Mouse (Mus musculus) forebrain, embryonic 14.5 days (tissue): Measurements from ENCODE around the gene Tgfb1. TPM values are rescaled to one million over a fixed set of nuclear protein-coding genes. Genes with fewer than 3 reads are reported as not detected.

Experiments used
- ATAC-seq: fragments of 200-750 bp; cut with Nextera tagmentation; 2 replicates; pipeline ENCODE4 v1.8.0; 2017; ENCODE audit warnings: mild to moderate bottlenecking, moderate library complexity
- DNase-seq: peaks from one replicate; pipeline ENCODE4 v3.0.0-alpha.2; 2015; ENCODE audit warnings: low spot score
- H3K27ac ChIP-seq: fragments of 300-500 bp; sonication (generic); 2 replicates; pipeline ENCODE4 v1.5.1; 2014; ENCODE audit warnings: low read depth, mild to moderate bottlenecking, control low read depth, low read length, moderate library complexity
- H3K27me3 ChIP-seq: fragments of 300-500 bp; sonication (generic); replicated peaks from 2 replicates; pipeline ENCODE4 v1.6.1; 2014; ENCODE audit warnings: low read length, control low read depth, mixed read lengths; ENCODE audit not compliant: control insufficient read depth, insufficient read depth
- H3K36me3 ChIP-seq: fragments of 300-500 bp; sonication (generic); 2 replicates; pipeline ENCODE4 v1.6.1; 2014; ENCODE audit warnings: low read length, control low read depth; ENCODE audit not compliant: control insufficient read depth, insufficient read depth
- H3K4me1 ChIP-seq: fragments of 300-500 bp; sonication (generic); 2 replicates; pipeline ENCODE4 v1.6.1; 2014; ENCODE audit warnings: antibody characterized with exemption, low read length, control low read depth; ENCODE audit not compliant: control insufficient read depth, insufficient read depth
- H3K4me2 ChIP-seq: fragments of 300-500 bp; sonication (generic); 2 replicates; pipeline ENCODE4 v1.6.1; 2014; ENCODE audit warnings: mild to moderate bottlenecking, control low read depth, low read length
- H3K4me3 ChIP-seq: fragments of 300-500 bp; sonication (generic); 2 replicates; pipeline ENCODE4 v1.5.1; 2014; ENCODE audit warnings: low read depth, low read length, control low read depth
- H3K9ac ChIP-seq: fragments of 300-500 bp; sonication (generic); 2 replicates; pipeline ENCODE4 v1.6.1; 2014; ENCODE audit warnings: mild to moderate bottlenecking, low read length, control low read depth, moderate library complexity
- H3K9me3 ChIP-seq: fragments of 300-500 bp; sonication (generic); replicated peaks from 2 replicates; pipeline ENCODE4 v1.6.1; 2016; ENCODE audit warnings: low read length, control low read depth, mixed read lengths; ENCODE audit not compliant: control insufficient read depth
- WGBS: fragments of 180-500 bp; shearing (Covaris S2); extraction: QIAGEN DNeasy Blood & Tissue Kit; methylation state at CpG from one replicate; pipeline ENCODE4 v1.1.7; 2014; 5-methylcytosine and 5-hydroxymethylcytosine counted together
- polyA plus RNA-seq: library from polyadenylated mRNA; unstranded; fragments of >200 nt; fragmentation: Nextera tagmentation; extraction: Ambion mirVana; gene quantifications from 2 replicates; pipeline ENCODE4 v1.2.1, GENCODE M21; 2014

Gene Tgfb1
- polyA plus RNA-seq, 1 experiment from 2014 or later, result 0.61 TPM

DNA sequence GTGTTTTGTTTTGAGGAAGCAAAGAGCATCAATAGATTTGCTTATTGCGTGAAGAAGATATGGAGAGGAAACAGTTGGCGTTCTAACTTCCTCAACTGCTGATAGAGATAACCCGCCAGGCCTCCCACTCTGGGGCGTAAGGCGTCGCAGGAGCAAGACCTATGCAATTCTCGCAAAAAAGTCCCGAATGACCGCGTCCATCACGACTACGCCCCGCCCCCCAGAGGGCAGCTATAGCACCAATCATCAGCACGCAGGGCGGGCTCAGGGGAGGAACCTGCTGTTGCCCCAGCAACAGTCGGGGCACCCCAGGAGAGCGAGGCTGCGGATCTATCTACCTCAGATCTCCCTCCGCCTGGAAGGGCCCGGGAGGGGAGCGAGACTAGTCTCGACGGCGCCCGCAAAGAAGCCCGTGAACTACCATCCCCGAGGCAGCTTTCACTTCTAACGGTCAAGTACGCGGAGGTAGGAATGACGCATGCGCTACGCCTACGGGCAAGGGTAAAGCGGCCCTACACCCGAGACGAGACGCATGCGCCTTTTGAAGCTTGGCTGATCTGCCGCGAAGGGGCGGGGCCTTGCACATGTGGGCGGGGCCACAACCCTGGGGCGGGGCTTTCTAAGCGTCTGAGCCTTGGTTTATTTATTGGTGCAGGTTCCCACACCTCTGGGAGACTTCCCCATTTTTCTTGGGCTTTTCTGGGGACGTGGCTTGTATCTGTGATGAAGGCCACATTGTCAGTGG lies 6.1 kb upstream of the Tgfb1 start, which contains the start of gene B9d2:
B9d2 (plus strand) TSS at position 267 of the 745 bp plus-strand sequence.
- peaks cover 2% of the 10 kb centered on the region; the same call in 1 of the 2 replicates for H3K27me3 ChIP-seq
- DNase-seq, result peak; percentile 96
- peak within 1 kb of the TSS; percentile 57 for H3K4me2 ChIP-seq
- H3K9ac ChIP-seq, result peak within 1 kb of the TSS; percentile 56
- peaks cover 3% of the 10 kb centered on the region; the same call in 1 of the 2 replicates for H3K4me1 ChIP-seq
- peak within 1 kb of the TSS; percentile 95 for H3K27ac ChIP-seq
- ATAC-seq, result peak; percentile 92
- WGBS, result under 1% methylated on average over 46 of the region's 46 CpGs
- H3K4me3 ChIP-seq, result peak within 1 kb of the TSS; percentile 53
- 0 out of 2 replicates have a peak, but pooled peaks cover 3% of the 10 kb centered on the region for H3K36me3 ChIP-seq
- no peaks in the 10 kb centered on the region for H3K9me3 ChIP-seq

DNA sequence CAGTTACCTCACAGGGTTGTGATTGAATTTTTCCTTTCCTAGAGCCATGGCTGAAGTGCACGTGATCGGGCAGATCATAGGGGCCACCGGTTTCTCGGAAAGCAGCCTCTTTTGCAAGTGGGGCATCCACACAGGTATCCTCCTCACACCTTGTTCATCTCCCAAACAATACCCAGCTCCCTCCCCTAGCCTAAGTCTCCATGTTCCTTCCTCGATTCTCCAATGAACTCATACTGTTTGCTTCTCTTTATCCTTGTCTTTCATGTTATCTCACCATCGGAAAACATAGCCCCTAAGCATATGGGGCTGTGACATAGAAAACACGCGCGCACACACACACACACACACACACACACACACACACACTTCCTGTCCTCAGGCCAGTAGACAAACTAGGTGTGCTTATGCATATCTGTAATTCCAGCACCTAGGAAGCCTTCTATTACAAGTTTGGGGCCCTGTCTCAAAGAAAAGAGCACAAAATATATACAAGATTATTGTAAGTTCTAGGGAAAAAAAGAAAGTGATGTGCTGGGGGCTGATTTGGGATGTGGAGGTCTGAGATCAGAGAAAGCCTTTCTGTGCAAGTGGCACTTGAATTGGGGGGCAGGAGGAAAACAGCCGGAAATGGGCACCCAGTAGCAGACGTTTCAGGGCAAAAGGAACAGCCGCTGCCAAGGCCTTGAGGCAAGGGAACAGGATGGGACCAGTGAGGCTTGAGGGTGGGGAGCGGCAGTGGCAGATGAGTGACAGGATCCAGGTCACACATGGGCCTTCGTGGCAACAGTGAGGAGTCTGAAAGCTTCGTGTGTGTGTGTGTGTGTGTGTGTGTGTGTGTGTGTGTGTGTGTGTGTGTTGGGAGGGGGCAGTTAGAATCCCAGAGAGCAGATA lies 5.2 kb upstream of the Tgfb1 start:
- Histone ChIP-seq H3K4me2 (peak overlapping the region; percentile 57), H3K36me3 (0 out of 2 replicates have a peak, but pooled peaks cover 3% of the 10 kb centered on the region), H3K9me3 (no peaks in the 10 kb centered on the region), H3K4me1 (peaks cover 3% of the 10 kb centered on the region; the same call in 1 of the 2 replicates), H3K9ac (peak overlapping the region; percentile 14; the same call in 1 of the 2 replicates), H3K4me3 (peak overlapping the region; percentile 53), H3K27me3 (peaks cover 11% of the 10 kb centered on the region), H3K27ac (no peak overlapping the region)
- ATAC-seq (no peak), DNase-seq (no peak)
- 66% methylated on average over 15 of the region's 15 CpGs for WGBS

GRCm38 (mm10) chr7:25683474-25684180 lies 3.2 kb upstream of the Tgfb1 start:
- DNase-seq (no peak), ATAC-seq (no peak)
- Histone ChIP-seq H3K36me3 (0 out of 2 replicates have a peak, but pooled peaks cover 3% of the 10 kb centered on the region), H3K4me1 (peaks cover 13% of the 10 kb centered on the region), H3K9ac (no peak overlapping the region), H3K4me3 (no peak overlapping the region), H3K4me2 (no peak overlapping the region), H3K27ac (no peak overlapping the region), H3K27me3 (peaks cover 31% of the 10 kb centered on the region), H3K9me3 (no peaks in the 10 kb centered on the region)
- WGBS, result 77% methylated on average over 7 of the region's 7 CpGs

DNA sequence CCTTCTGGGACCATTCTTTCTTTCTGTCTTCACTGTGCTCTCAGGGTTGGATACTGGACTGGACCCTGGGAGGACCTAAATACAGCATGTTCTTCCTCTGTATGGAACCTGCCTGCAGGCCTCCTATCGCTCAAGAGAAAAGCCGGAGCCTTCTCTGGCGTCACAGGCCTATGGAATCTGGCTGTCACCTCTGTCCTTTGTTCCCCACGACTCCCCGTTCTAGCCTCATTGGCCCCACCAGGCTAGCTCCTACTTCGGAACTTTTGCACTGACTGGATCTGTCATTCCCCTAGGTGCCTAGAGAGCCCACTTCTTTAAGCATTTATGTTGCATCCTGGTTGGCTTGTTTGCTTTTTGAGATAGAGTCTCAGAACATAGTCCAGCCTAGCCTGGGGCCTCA lies 2.1 kb upstream of the Tgfb1 start:
- DNase-seq, result no peak
- H3K9ac ChIP-seq, result no peak overlapping the region
- H3K4me1 ChIP-seq, result peaks cover 20% of the 10 kb centered on the region

DNA sequence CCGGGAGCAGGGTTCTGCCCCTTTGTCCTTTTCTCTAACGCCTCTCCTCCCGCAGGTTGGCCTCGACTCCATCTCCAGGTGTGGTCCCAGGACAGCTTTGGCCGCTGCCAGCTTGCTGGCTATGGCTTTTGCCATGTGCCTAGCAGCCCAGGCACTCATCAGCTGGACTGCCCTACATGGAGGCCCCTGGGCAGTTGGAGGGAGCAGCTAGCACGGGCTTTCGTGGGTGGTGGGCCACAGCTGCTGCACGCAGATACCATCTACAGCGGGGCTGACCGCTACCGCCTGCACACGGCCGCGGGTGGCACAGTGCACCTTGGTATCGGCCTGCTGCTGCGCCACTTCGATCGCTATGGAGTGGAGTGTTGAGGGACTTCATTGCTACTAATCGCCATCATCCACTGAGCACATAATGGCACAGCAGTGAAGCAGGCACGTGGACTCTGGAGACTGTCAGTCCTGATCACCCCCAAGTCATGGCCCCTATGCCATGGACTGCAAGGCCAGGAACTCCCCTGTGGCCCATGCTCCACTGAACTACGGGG lies 804 bp upstream of the Tgfb1 start:
- H3K4me2 ChIP-seq, result no peak overlapping the region
- 70% methylated on average over 21 of the region's 21 CpGs for WGBS

More for the DNA sequence above, 2.1 kb upstream of the Tgfb1 start:
- Histone ChIP-seq H3K27me3 (peaks cover 40% of the 10 kb centered on the region), H3K9me3 (no peaks in the 10 kb centered on the region), H3K36me3 (0 out of 2 replicates have a peak, but pooled peaks cover 3% of the 10 kb centered on the region), H3K4me3 (no peak overlapping the region), H3K27ac (no peak overlapping the region), H3K4me2 (no peak overlapping the region)
- 89% methylated on average over 6 of the region's 6 CpGs for WGBS
- ATAC-seq, result no peak

GRCm38 (mm10) chr7:25687811-25688401 lies 1.1 kb downstream of the Tgfb1 start:
- H3K4me1 ChIP-seq, result peaks cover 16% of the 10 kb centered on the region
- 0 out of 2 replicates have a peak, but pooled peaks cover 3% of the 10 kb centered on the region for H3K36me3 ChIP-seq
- H3K27ac ChIP-seq, result no peak overlapping the region
- peaks cover 53% of the 10 kb centered on the region for H3K27me3 ChIP-seq
- peak overlapping the region; percentile 39 for H3K4me3 ChIP-seq
- ATAC-seq (no peak), DNase-seq (no peak)
- under 1% methylated on average over 47 of the region's 47 CpGs for WGBS
- H3K4me2 ChIP-seq, result peak overlapping the region; percentile 59
- H3K9ac ChIP-seq, result peak overlapping the region; percentile 37; the same call in 1 of the 2 replicates
- H3K9me3 ChIP-seq, result no peaks in the 10 kb centered on the region

More for the DNA sequence above, 804 bp upstream of the Tgfb1 start:
- peaks cover 20% of the 10 kb centered on the region for H3K4me1 ChIP-seq
- H3K36me3 ChIP-seq, result 0 out of 2 replicates have a peak, but pooled peaks cover 3% of the 10 kb centered on the region
- DNase-seq, result no peak
- no peak overlapping the region for H3K27ac ChIP-seq
- peaks cover 52% of the 10 kb centered on the region for H3K27me3 ChIP-seq
- no peak overlapping the region for H3K4me3 ChIP-seq
- ATAC-seq, result no peak
- no peak overlapping the region for H3K9ac ChIP-seq
- no peaks in the 10 kb centered on the region for H3K9me3 ChIP-seq

DNA sequence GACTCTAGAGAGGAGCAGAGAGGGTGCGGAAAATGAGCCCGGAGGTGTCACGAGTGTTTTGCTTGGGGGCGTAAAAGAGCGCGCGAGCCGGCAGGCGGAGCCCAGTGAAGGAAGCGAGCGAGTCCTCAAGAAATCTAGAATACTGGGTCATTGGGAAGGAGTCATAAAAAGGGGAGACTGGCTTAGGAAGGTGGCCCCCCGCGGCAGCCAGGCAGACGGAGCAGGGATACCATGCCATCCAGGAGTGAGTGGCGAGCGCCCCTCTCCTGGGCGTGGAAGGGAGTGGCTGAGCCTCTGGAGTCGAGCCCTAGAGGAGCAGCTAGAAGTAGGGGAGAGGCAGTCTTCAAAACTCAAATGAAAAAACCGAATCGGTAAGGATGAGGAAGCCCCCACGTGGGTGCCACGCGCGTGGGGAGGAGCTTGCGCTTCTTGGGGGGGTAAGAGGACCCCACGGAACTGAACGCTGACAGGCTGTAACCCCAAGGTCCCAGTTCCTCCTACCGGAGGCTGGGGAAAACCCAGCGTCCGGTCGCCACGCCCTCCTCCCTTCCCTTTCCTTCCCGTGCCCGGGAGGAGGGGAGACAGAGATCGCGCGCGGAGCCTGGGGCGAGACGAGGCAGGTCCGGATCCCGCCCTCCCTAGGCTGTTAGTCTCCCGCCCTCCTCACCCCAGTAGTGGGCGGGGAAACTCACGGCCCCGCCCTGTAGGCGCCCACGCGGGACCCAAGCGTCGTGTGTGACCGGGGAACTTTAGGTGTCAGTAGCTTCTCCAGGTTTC lies 2.2 kb downstream of the Tgfb1 start:
- Histone ChIP-seq H3K36me3 (no peaks in the 10 kb centered on the region), H3K4me3 (peak overlapping the region; percentile 39), H3K9me3 (no peaks in the 10 kb centered on the region), H3K4me2 (peak overlapping the region; percentile 59), H3K4me1 (peaks cover 16% of the 10 kb centered on the region), H3K9ac (peak overlapping the region; percentile 45; the same call in 1 of the 2 replicates), H3K27ac (no peak overlapping the region), H3K27me3 (peaks cover 53% of the 10 kb centered on the region)
- 2% methylated on average over 52 of the region's 52 CpGs for whole genome bisulfite sequencing
- ATAC-seq (no peak), DNase-seq (no peak)
